Mouse (Mus musculus) spleen, adult 2 months (tissue): ENCODE data around the gene Coro1b.

Experiments used
- CTCF ChIP-seq: fragments of 200-500 bp; IDR thresholded peaks from 2 replicates; pipeline ENCODE4 v1.5.1; 2011; ENCODE audit warnings: mild to moderate bottlenecking, inconsistent platforms; ENCODE audit not compliant: insufficient read depth, insufficient read length, insufficient replicate concordance; ENCODE audit errors: extremely low read depth
- POLR2A ChIP-seq: fragments of 200-500 bp; IDR thresholded peaks from 2 replicates; pipeline ENCODE4 v1.6.1; 2011; ENCODE audit warnings: low read depth, low read length, inconsistent platforms

DNA sequence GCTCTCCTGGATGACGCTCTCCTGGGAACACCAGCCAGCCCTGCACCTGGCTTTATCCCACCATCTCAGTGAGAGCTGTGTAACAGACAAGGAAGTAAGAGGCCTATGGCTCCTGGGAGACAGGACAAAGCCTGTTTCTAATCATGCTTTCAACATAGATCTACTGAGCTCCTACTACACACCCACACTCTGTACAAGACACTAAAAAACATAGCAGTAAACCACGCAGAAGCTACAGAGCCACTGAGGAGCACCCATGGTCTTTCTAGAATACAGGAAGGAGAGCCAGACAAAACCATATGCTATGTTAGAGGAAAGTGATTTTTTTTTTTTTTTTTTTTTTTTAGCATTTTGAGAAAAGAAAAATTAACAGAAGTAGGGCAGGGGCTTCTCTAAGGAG is 30.1 kb upstream of the Coro1b start:
- TF ChIP-seq POLR2A (no peak), CTCF (no peak)
